Mouse (Mus musculus) lung, adult 2 months (tissue): Measurements from ENCODE around the gene Sptlc3.

Experiments used
- CTCF ChIP-seq: fragments of 200-500 bp; IDR thresholded peaks from 2 replicates; pipeline ENCODE4 v1.5.1; 2011; ENCODE audit warnings: mild to moderate bottlenecking, low read length, control low read depth; ENCODE audit not compliant: insufficient read depth
- POLR2A ChIP-seq: fragments of 200-500 bp; IDR thresholded peaks from 2 replicates; pipeline ENCODE4 v1.6.1; 2011; ENCODE audit warnings: low read depth, mild to moderate bottlenecking, control low read depth, low read length, borderline replicate concordance; ENCODE audit errors: extremely low read depth

GRCm38 (mm10) chr2:139592109-139592508 lies 98.4 kb downstream of the Sptlc3 start:
- no peak for TF ChIP-seq CTCF
- TF ChIP-seq POLR2A = no peak
